Mouse (Mus musculus): Measurements from ENCODE around the gene Slc52a3.

DNA sequence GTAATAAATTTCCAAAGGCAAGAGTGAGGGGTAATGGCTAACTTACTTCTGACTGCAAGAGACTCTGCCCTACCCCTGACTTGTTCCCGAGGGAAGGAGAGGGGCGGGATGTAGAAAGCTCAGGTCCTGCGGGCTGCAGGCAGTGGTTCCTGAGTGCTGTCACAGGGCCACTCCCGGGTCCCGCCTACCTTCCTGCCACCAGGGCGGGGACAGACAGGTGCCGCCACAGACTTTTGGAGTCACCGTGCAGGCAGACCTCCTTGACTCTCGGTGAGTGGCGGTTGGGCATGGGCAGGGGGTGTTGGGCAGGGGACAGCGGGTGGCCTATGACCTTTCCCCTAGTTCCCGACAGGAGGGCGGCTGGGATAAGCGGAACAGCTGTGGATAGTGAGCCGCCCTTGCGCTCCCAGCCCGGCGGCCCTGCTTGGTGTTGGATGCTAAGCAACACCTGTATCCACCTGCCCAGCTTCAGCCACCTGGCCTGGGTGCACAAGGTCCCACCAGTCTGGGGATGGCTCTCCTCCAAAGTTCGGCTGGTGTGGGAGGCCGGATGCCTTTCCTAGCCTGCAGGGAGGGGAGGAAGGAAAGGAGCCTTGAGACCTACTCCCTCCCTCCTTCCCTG lies 3.5 kb downstream of the Slc52a3 start:
- TF ChIP-seq POLR2A (IDR thresholded peaks at IDR 0.05; ENCODE audit: borderline replicate concordance, extremely low read depth, insufficient read depth, insufficient read length, poor library complexity, severe bottlenecking): no peak
- no peak for TF ChIP-seq CTCF (IDR thresholded peaks at IDR 0.05; ENCODE audit: borderline replicate concordance, extremely low read depth, insufficient read depth, insufficient read length)

All from brain, embryonic 14.5 days (tissue).